Mouse (Mus musculus) fibroblast of lung, adult 2 months (primary cell): Measurements from ENCODE around the gene Lyg1.
A peak's percentile ranks its signal among the peaks of the same experiment; 100 is the strongest.

Experiments used
- DNase-seq: peaks from one replicate; pipeline ENCODE4 v3.0.0-alpha.2; 2011; ENCODE audit warnings: low read depth

Gene Lyg1

DNA sequence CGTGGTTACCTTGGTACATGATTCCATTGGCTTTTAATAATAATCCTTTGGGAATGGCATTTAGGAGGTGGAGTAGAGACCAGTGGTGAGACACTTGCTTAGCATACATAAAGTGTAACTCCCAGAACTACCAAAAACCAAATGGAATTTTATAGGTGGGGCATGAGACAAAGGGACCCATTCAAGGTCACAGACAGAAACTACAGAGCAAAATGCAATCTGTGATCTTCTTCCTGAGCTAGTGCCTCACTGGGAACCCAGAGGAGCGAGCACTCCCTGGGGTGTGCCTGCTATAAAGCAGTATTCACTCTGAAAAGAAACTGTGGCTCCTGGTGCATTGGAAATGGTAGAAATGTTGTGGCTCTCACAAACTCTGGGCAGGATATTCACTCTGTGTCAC lies 8.7 kb downstream of the Lyg1 start:
- no peak for DNase-seq

DNA sequence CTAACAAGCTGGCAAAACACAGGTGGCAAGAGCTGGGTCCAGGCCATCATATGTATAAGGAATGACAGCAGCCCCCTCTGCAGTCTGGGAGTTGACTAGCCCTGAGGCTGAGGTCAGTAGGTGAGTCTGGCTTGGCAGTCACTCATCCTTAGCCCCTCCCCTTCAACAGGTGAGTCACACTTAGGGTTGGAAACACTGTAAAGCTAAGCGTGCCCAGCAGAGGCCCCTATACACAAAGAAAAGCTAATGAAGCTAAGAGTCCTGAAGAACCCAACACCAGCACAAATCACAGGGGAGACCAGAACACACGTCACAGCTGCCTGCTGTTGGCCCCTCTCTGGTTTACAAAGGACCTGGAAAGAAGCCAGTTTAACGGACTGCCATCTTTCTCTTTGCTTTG lies 25.8 kb downstream of the Lyg1 start:
- peak; percentile 18 for DNase-seq

DNA sequence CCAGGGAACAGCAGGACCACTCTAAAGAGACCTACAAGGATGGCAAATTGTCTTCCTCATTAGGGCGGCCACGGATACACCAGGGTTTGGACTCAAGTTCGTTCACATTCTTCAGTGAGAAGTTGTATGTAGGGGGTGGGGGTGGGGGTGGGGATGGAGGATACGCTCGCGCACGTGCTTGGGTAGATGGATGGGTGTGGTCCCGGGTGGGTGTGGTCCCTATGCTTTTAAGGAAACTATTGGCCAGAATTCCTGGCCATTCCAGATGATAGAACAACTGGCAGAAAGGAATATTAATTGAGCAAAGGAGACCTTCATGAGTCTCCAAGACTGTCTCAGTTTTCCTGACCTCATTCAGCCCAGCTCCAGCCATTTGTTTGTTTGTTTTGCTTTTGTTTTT lies 31.6 kb downstream of the Lyg1 start:
- no peak for DNase-seq

DNA sequence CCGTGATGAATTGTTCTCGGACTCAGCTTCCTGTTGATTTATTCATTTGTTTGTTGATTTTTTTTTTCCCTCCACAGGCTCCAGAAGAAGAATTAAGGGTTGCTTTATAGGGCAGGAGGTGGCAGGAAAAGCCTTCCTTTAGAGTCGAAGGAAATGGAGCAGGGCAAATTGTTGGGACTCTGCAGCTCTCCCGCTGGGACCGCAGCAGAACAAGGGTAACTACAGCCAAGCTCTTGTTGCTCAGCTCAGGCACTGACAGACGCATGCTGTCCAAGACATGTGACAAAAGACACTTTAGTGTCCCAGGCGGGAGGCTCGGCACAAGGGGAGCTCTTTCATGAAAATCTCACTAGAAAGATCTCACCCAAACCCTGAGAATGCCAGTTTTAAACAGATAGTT lies 35.0 kb downstream of the Lyg1 start:
- DNase-seq, result no peak

DNA sequence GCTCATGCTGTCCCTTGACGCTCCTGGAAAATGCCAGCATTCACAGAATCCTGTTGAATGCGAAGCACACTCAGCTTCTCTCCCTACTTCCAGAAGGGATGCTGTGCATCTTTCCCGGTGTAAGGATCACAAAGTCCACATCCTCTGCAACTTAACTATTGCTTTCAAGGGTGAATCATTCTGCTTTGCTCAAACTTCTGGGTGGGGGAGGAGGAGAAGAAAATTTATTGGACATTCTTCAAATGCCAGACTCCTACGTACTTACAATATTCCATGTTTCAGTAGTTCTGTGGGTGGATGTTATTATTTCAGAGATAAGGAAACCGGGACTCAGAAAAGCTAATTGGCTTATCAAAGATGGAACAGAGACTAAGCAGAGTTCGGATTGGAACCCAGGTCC lies 39.5 kb downstream of the Lyg1 start:
- DNase-seq, result no peak

DNA sequence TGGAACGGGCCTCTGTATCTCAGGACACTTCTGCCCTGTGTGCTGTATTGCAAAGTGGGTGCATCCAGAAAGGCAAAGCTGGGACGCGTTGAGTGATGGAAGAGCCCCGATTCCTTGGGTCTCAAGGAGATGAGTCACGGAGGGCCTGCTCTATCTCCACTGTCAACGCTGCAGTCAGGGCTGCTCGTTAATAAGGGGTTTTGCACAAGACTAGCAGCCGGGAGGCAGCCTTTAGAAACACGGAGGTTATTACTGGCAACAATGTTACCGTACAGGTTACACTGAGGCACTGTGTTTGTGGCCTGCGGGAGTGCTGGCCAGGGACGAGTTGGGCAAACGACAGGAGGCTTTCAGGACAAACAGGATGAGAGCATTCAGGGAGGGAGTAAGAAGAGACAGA lies 39.9 kb downstream of the Lyg1 start:
- no peak for DNase-seq

DNA sequence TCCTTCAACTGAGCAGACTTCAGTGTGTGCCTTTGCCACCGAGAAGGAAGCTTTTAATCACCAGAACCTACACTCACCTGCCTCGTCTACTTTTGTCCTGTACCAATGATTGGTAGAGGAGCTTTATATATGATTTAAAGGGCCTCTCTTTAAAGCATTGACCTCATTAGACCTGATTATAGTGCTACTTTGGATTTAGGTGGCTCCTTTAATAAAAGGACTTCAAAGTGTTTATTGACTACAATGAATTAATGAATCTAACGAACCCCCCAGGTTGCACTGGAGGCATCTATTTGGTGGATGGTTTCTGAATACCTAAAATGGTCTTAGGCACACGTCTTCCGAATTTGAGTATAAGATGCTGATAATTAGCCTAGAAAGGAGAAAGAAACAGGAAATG lies 41.2 kb downstream of the Lyg1 start, which contains the start of gene Lyg2:
Lyg2 (minus strand) TSS at position 101 of the 400 bp plus-strand sequence.
- DNase-seq, result no peak

DNA sequence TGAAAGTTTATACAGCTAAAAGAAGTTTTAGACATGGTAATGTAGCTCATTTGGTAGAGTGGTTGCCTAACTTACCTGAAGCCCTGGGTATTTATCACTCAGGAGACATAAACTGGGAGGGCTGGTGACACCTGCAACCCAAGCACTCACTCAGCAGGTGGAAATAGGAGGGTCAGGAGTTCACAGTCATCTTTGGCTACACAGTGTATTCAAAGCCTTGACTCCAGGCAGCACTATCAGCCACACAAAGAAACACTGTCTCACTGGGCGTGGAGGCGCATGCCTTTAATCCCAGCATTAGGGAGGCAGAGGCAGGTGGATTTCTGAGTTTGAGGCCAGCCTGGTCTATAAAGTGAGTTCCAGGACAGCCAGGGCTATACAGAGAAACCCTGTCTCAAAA lies 44.8 kb downstream of the Lyg1 start:
- no peak for DNase-seq

DNA sequence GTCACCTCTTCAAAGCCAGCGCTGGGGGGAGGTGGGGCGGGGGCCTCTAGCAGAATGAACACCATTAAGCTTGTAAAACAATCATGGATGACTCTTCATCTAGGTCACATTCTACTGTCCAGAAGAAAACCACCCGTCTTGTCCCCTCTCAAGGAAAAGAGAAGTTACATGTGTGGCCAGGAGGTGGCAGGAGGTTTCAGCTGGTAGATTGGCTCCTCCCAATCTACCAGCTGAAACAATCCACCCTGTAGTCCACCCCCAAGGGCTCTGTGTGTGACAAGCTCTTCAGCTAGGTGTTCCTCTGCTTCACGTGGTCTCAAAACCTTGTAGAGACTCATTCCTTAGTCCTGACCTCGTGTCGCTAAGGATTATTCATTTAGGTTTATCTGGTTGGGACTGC lies 54.4 kb downstream of the Lyg1 start:
- DNase-seq, result no peak

DNA sequence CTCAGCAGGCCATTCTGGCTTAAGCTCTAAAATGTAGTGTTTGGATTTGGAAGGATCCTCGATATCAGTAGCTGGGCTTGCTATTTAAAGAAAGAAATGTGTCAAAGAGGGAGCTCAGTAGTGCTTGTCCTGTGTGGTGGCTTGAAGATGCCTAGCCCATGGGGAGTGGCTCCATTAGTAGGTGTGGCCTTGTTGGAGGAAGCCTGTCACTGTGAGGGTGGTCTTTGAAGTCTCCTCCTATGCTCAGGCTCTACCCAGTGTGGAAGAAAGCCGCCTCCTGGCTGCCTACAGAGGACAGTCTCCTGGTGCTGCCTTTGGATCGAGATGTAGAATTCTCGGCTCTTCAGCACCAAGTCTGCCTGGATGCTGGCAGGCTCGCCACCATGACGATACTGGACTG lies 57.3 kb downstream of the Lyg1 start:
- no peak for DNase-seq

DNA sequence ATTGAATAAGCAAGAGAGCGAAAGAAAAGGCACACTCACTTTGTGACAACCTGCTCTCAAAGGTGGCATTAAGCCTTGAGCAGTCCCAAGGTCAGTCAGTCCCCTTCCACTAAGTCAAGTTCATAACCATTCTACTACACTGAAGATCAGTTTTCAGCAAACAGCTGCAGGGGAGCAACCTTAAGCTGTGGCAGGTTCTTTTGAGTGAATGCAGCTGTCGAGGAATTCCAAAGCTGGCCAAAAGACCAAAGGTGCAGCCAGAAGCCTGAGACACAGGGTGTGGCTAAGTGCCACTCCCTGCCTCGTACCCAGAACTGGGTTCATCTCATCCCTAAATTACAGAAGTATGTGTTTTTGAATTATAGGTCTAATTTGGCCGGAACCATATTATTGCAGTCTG lies 57.7 kb downstream of the Lyg1 start:
- DNase-seq, result no peak
